Mouse (Mus musculus): ENCODE results near the gene Prpf6. TPM values are rescaled to one million over a fixed set of nuclear protein-coding genes. Genes with fewer than 3 reads are reported as not detected.

Prpf6 gene
- polyA plus RNA-seq, 1 experiment from 2014 or later, result 64.5 TPM

- Histone ChIP-seq H3K27me3 (ENCODE audit: control insufficient read depth, insufficient read depth, low read length) (no peaks in the 10 kb centered on the region), H3K4me2 (replicated peaks; ENCODE audit: low read depth, low read length) (no peak overlapping the region; the same call in 1 of the 2 replicates), H3K27ac (ENCODE audit: low read depth, low read length) (no peak overlapping the region), H3K9ac (ENCODE audit: low read depth, low read length) (no peak overlapping the region), H3K9me3 (ENCODE audit: control insufficient read depth, low read length) (no peaks in the 10 kb centered on the region), H3K4me1 (ENCODE audit: control insufficient read depth, insufficient read depth, low read length) (peaks cover 12% of the 10 kb centered on the region; the same call in 1 of the 2 replicates), H3K4me3 (ENCODE audit: low read length) (no peak overlapping the region), H3K36me3 (ENCODE audit: control insufficient read depth, insufficient read depth, low read length) (peaks cover 53% of the 10 kb centered on the region)
- ATAC-seq (ENCODE audit: low FRiP score, low TSS enrichment), result no peak
- WGBS, result 96% methylated on average over 5 of the region's 5 CpGs
Measured at GRCm38 (mm10) chr2:181590471-181590870, 1.2 kb upstream of the Prpf6 start.

- peak within 1 kb of the TSS; percentile 88 for H3K4me3 ChIP-seq (ENCODE audit: low read length)
- H3K36me3 ChIP-seq (ENCODE audit: control insufficient read depth, insufficient read depth, low read length), result peaks cover 34% of the 10 kb centered on the region
- H3K4me1 ChIP-seq (ENCODE audit: control insufficient read depth, insufficient read depth, low read length), result peaks cover 12% of the 10 kb centered on the region; the same call in 1 of the 2 replicates
- H3K9me3 ChIP-seq (ENCODE audit: control insufficient read depth, low read length), result no peaks in the 10 kb centered on the region
- peak within 1 kb of the TSS; percentile 89 for H3K27ac ChIP-seq (ENCODE audit: low read depth, low read length)
- WGBS, result 1% methylated on average over 86 of the region's 97 CpGs
- ATAC-seq (ENCODE audit: low FRiP score, low TSS enrichment), result peak; percentile 79
- peak within 1 kb of the TSS; percentile 94 for H3K9ac ChIP-seq (ENCODE audit: low read depth, low read length)
- no peaks in the 10 kb centered on the region for H3K27me3 ChIP-seq (ENCODE audit: control insufficient read depth, insufficient read depth, low read length)
- peak within 1 kb of the TSS; percentile 84 for H3K4me2 ChIP-seq (replicated peaks; ENCODE audit: low read depth, low read length)
Measured at GRCm38 (mm10) chr2:181592231-181593041, 768 bp downstream of the Prpf6 start, which contains the start of gene Zfp512b. TSS of gene Zfp512b (minus strand) at chr2:181592803.

GRCm38 (mm10) chr2:181593042-181593421 is 1.4 kb downstream of the Prpf6 start:
- H3K36me3 ChIP-seq (ENCODE audit: control insufficient read depth, insufficient read depth, low read length), result peaks cover 28% of the 10 kb centered on the region
- peak; percentile 40 for ATAC-seq (ENCODE audit: low FRiP score, low TSS enrichment)
- H3K4me3 ChIP-seq (ENCODE audit: low read length), result peak overlapping the region; percentile 88
- no peaks in the 10 kb centered on the region for H3K9me3 ChIP-seq (ENCODE audit: control insufficient read depth, low read length)
- peak overlapping the region; percentile 89 for H3K27ac ChIP-seq (ENCODE audit: low read depth, low read length)
- H3K27me3 ChIP-seq (ENCODE audit: control insufficient read depth, insufficient read depth, low read length), result no peaks in the 10 kb centered on the region
- WGBS, result 2% methylated on average over 6 of the region's 6 CpGs
- peaks cover 12% of the 10 kb centered on the region; the same call in 1 of the 2 replicates for H3K4me1 ChIP-seq (ENCODE audit: control insufficient read depth, insufficient read depth, low read length)
- H3K9ac ChIP-seq (ENCODE audit: low read depth, low read length), result peak overlapping the region; percentile 94
- H3K4me2 ChIP-seq (replicated peaks; ENCODE audit: low read depth, low read length), result peak overlapping the region; percentile 84

GRCm38 (mm10) chr2:181593937-181594336 is 2.3 kb downstream of the Prpf6 start:
- no peak for ATAC-seq (ENCODE audit: low FRiP score, low TSS enrichment)
- H3K9ac ChIP-seq (ENCODE audit: low read depth, low read length), result no peak overlapping the region
- no peak overlapping the region for H3K4me2 ChIP-seq (replicated peaks; ENCODE audit: low read depth, low read length)

GRCm38 (mm10) chr2:181594946-181595696 is 3.5 kb downstream of the Prpf6 start:
- H3K4me3 ChIP-seq (ENCODE audit: low read length), result no peak overlapping the region
- 69% methylated on average over 4 of the region's 4 CpGs for WGBS
- H3K27me3 ChIP-seq (ENCODE audit: control insufficient read depth, insufficient read depth, low read length), result 0 out of 2 replicates have a peak, but pooled peaks cover 5% of the 10 kb centered on the region
- H3K4me2 ChIP-seq (replicated peaks; ENCODE audit: low read depth, low read length), result no peak overlapping the region
- no peaks in the 10 kb centered on the region for H3K9me3 ChIP-seq (ENCODE audit: control insufficient read depth, low read length)
- H3K36me3 ChIP-seq (ENCODE audit: control insufficient read depth, insufficient read depth, low read length), result peaks cover 7% of the 10 kb centered on the region
- no peak overlapping the region for H3K27ac ChIP-seq (ENCODE audit: low read depth, low read length)
- no peak for ATAC-seq (ENCODE audit: low FRiP score, low TSS enrichment)
- H3K4me1 ChIP-seq (ENCODE audit: control insufficient read depth, insufficient read depth, low read length), result peaks cover 12% of the 10 kb centered on the region; the same call in 1 of the 2 replicates
- H3K9ac ChIP-seq (ENCODE audit: low read depth, low read length), result no peak overlapping the region

More at GRCm38 (mm10) chr2:181593937-181594336, 2.3 kb downstream of the Prpf6 start:
- Histone ChIP-seq H3K4me3 (ENCODE audit: low read length) (no peak overlapping the region), H3K27ac (ENCODE audit: low read depth, low read length) (no peak overlapping the region), H3K27me3 (ENCODE audit: control insufficient read depth, insufficient read depth, low read length) (0 out of 2 replicates have a peak, but pooled peaks cover under 1% of the 10 kb centered on the region), H3K4me1 (ENCODE audit: control insufficient read depth, insufficient read depth, low read length) (peaks cover 12% of the 10 kb centered on the region; the same call in 1 of the 2 replicates), H3K9me3 (ENCODE audit: control insufficient read depth, low read length) (no peaks in the 10 kb centered on the region), H3K36me3 (ENCODE audit: control insufficient read depth, insufficient read depth, low read length) (peaks cover 19% of the 10 kb centered on the region)

GRCm38 (mm10) chr2:181596221-181596960 is 4.7 kb downstream of the Prpf6 start:
- no peak overlapping the region for H3K9ac ChIP-seq (ENCODE audit: low read depth, low read length)
- ATAC-seq (ENCODE audit: low FRiP score, low TSS enrichment), result no peak
- no peaks in the 10 kb centered on the region for H3K9me3 ChIP-seq (ENCODE audit: control insufficient read depth, low read length)
- no peaks in the 10 kb centered on the region for H3K36me3 ChIP-seq (ENCODE audit: control insufficient read depth, insufficient read depth, low read length)
- H3K27ac ChIP-seq (ENCODE audit: low read depth, low read length), result no peak overlapping the region
- no peak overlapping the region for H3K4me2 ChIP-seq (replicated peaks; ENCODE audit: low read depth, low read length)
- H3K4me3 ChIP-seq (ENCODE audit: low read length), result no peak overlapping the region
- WGBS, result 51% methylated on average over 6 of the region's 6 CpGs
- H3K4me1 ChIP-seq (ENCODE audit: control insufficient read depth, insufficient read depth, low read length), result peaks cover 12% of the 10 kb centered on the region
- 0 out of 2 replicates have a peak, but pooled peaks cover 5% of the 10 kb centered on the region for H3K27me3 ChIP-seq (ENCODE audit: control insufficient read depth, insufficient read depth, low read length)

- Histone ChIP-seq H3K36me3 (ENCODE audit: control insufficient read depth, insufficient read depth, low read length) (no peaks in the 10 kb centered on the region), H3K4me1 (ENCODE audit: control insufficient read depth, insufficient read depth, low read length) (peaks cover 13% of the 10 kb centered on the region), H3K4me2 (replicated peaks; ENCODE audit: low read depth, low read length) (no peak overlapping the region), H3K27me3 (ENCODE audit: control insufficient read depth, insufficient read depth, low read length) (0 out of 2 replicates have a peak, but pooled peaks cover 5% of the 10 kb centered on the region), H3K9me3 (ENCODE audit: control insufficient read depth, low read length) (no peaks in the 10 kb centered on the region), H3K27ac (ENCODE audit: low read depth, low read length) (no peak overlapping the region), H3K9ac (ENCODE audit: low read depth, low read length) (no peak overlapping the region), H3K4me3 (ENCODE audit: low read length) (no peak overlapping the region)
- WGBS, result 67% methylated on average over 7 of the region's 7 CpGs
- no peak for ATAC-seq (ENCODE audit: low FRiP score, low TSS enrichment)
Measured at GRCm38 (mm10) chr2:181597378-181598061, 5.9 kb downstream of the Prpf6 start.

All from kidney, embryonic 14.5 days (tissue).